Mouse (Mus musculus): ENCODE data around the gene Ppp1r1a.

DNA sequence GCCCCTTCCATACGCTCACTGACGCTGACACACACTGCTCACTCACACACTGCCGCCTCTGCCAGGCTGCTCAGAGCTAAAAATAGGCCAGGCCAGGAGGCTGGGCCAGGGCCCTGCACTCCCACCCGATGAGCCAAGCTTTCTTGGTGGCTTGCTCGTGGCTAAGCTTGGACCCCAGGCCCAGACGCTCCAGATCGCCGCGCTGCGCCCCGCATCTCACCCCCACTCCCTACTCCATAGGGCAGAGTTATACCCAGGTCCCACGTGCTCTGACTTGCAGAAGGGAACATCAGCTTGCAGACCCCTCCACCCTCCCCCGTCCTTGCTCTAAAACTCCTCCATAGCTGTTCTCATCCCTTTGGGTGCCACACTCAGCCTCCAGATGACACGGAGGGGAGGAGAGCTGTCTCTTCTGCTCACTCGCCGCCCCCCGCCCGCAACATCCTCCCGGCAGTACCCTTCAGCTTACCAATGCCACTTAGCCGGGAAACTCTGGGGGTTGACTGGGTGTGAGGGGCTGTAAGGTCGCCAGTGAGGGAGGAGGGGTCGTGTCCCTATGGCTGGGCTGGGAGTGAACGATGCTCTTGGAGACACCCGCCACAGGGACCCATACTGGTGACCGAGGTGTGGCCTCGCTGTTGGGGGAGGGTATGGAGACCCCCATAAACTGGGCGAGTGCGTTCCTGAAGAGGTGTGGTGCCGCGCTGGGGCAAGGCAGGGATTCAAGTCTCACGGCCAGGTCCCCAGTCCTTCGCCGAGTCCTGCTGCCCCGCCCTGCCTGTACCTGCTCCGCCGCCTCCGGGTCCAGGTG is 587 bp downstream of the Ppp1r1a start:
- TF ChIP-seq CTCF (conservative IDR thresholded peaks at IDR 0.05; ENCODE audit: low read length) (no peak), POU5F1 (IDR thresholded peaks at IDR 0.05; ENCODE audit: borderline replicate concordance, low read length) (no peak)
